8 mouse cellular contexts compared by ENCODE assay signal in the genomic region with DNA sequence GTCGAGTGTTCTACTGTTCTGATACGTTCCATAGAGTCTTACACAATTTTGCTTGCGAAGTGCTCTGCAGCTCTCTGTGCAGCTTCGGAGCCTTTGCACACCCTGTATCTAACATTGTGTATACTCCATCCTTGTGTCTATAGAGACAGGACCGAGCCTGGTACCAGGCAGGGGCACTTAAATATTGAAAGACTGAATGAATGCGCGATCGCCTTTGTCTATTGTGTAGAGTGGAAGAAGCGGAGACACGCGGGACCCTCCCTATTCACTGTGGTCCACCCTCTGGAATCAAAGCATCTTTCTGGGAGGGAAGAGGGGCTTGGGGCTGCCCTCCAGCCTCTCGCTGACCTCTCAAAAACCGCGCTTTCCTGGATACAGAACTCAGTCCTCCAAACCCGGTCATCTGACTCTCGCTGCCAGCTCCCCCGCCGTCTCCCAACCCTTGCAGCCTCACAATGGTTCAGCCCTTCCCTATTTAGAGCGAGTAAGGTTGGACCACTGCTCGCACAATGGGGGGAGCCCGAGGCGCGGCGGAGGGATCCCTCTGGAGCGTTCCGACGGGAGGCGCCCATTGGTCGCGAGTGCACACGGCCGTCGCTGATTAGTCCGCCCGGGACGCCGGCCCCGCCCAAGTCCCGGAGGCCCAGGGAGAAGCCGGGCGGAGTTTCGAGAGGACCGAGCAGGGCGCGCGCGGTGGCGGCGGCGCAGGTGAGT. TPM values are rescaled to one million over a fixed set of nuclear protein-coding genes. Genes with fewer than 3 reads are reported as not detected.
A peak's percentile ranks its signal among the peaks of the same experiment; 100 is the strongest.
DNase-seq lines count a peak whose midpoint lies in the region; ATAC-seq lines count a peak whose summit lies in the region.

A gene (plus strand): TSS at position 648 of the 714 bp plus-strand sequence.

- H3K36me3 ChIP-seq in hindbrain, embryonic 15.5 days = no peaks in the 10 kb centered on the region

- H3K9ac ChIP-seq in hindbrain, embryonic 15.5 days = peak within 1 kb of the TSS; percentile 85

- DNase-seq in T-cell, adult 2 months (ENCODE audit: low spot score) = peak; percentile 97
- DNase-seq in cerebellum, postnatal 36 days = peak; percentile 92 to 97
- DNase-seq in frontal cortex, postnatal 36 days (ENCODE audit: low spot score in 2 of 2) = peak; percentile 96 to 97
- DNase-seq in left cerebral cortex, adult 11 months (ENCODE audit: low spot score) = peak; percentile 94
- peak; percentile 97 to 99 for DNase-seq in lung, postnatal 4 days
- peak; percentile 97 for DNase-seq in retina, postnatal 7 days (ENCODE audit: low read depth, low spot score)
- peak; percentile 91 for DNase-seq in urinary bladder, adult 2 months (ENCODE audit: low spot score)

- H3K4me2 ChIP-seq in hindbrain, embryonic 15.5 days = peak within 1 kb of the TSS; percentile 92

- peak within 1 kb of the TSS; percentile 89 for H3K27ac ChIP-seq in hindbrain, embryonic 15.5 days (replicated peaks)

- H3K4me1 ChIP-seq in hindbrain, embryonic 15.5 days (replicated peaks) = peaks cover 20% of the 10 kb centered on the region

- peak; percentile 95 for ATAC-seq in hindbrain, embryonic 15.5 days (ENCODE audit: low FRiP score, low read depth)

- no peaks in the 10 kb centered on the region for H3K9me3 ChIP-seq in hindbrain, embryonic 15.5 days

- 4% methylated on average over 46 of the region's 50 CpGs for WGBS in hindbrain, embryonic 15.5 days

- H3K27me3 ChIP-seq in hindbrain, embryonic 15.5 days = no peaks in the 10 kb centered on the region

- H3K4me3 ChIP-seq in hindbrain, embryonic 15.5 days = peak within 1 kb of the TSS; percentile 93

RNA-seq across cellular contexts. Expression of the gene that starts here (rescaled TPM):
- 132 and 133 TPM in 2 replicates for polyA plus RNA-seq in hindbrain, embryonic 15.5 days (2015; fragmentation: Nextera tagmentation; extraction: Ambion mirVana)
- polyA plus RNA-seq in urinary bladder, adult 2 months (2012; rRNA removed) = 86.2 and 102 TPM in 2 replicates

Comparison
In these comparisons a context has a peak if more than half of its experiments do, and no peak if none do; other contexts are left out.
1. Peak in every context shown above with its lines: DNase-seq, ATAC-seq, H3K4me3 ChIP-seq and H3K27ac ChIP-seq.